Mouse (Mus musculus) frontal cortex, adult (tissue): ENCODE measurements at regions not wholly inside any gene's neighbourhood (a gene's known extent, or its start where the extent isn't known, plus 50 kb on each side); places are given as distances from the start of the nearest gene placed in this dataset.

ENCODE experiments used
- ATAC-seq: cut with Nextera tagmentation; 2 replicates; pipeline ENCODE4 v1.9.2; 2017; ENCODE audit warnings: mild to moderate bottlenecking, moderate library complexity, mixed read lengths; ENCODE audit not compliant: low TSS enrichment

DNA sequence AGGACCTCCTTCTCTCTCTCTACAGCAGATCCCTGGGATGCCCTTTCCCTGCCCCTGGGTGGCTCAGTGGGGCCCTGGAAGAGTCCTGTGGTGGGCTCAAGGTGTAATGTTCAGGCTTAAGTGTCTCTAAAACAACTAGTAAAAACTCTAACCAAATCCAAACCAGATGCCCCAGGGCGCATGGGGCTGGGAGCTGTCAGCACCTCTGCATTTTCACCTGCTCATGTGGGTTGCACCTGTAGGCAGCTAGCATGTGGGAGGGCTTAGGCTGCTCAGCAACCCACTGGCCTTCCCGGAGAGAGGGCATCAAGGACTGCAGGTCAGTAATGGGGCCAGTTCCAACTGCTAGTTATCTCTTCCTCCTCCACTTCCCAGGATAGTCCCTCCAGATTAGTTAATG, 104.8 kb upstream of the Gm12830 start:
- ATAC-seq, result no peak

DNA sequence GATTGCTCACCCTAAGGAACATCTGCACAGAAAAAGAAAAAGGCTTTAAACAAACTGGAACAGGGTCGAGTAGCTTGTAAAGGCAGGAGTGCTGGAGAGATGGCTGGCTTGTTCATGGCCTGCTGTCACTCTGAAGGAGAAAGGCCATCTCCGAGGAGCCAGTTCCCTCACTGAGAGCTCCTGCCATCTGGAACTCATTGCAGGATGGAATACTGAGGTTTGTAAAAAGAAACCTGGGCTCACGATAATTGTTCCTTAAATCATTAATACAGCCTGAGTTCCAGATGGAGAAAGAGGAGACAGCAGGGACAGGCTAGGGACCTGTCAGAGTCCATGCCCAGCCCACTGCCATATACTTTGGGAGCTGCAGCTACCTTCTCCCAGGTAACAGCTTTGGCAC, 100.8 kb upstream of the Gm12830 start:
- no peak for ATAC-seq

GRCm38 (mm10) chr4:114721386-114721785, 100.1 kb upstream of the Gm12830 start:
- no peak for ATAC-seq

GRCm38 (mm10) chr4:114728235-114729000, 93.1 kb upstream of the Gm12830 start:
- ATAC-seq, result peak; percentile 64; the same call in 1 of the 2 replicates

DNA sequence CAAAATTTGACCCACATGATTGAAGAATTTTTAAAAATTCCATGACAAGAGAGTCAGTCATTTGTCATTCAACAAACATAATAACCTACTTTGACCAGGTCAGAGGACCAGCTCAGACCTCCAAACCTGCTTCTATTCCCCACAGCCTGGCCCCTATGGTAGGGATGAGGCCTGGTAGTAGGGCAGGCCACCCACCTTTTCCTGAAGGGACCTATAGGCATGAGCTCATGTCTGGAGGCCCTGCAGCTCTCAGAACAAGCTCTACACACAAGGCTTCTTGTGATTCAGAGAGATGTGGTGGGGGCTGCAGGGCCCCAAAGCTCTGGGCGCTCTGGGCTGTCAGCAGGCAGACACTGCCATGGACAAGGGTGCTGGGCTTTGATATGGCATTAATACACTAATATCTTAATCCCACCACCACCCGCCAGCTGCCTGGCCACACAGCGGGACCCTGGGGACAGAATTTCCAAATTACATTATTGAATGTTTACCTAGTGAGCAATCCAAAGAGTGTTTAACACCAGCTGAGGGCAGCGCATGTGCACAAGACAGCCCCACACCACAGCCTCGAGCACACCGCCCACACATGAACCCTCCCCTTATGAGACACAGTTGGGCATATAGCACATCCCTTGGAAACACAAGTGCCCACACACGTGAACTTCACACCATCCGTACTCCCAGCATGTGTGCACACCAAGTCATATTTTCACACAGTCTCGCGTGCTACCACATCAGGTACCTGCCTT, 88.1 kb upstream of the Gm12830 start:
- ATAC-seq, result no peak

DNA sequence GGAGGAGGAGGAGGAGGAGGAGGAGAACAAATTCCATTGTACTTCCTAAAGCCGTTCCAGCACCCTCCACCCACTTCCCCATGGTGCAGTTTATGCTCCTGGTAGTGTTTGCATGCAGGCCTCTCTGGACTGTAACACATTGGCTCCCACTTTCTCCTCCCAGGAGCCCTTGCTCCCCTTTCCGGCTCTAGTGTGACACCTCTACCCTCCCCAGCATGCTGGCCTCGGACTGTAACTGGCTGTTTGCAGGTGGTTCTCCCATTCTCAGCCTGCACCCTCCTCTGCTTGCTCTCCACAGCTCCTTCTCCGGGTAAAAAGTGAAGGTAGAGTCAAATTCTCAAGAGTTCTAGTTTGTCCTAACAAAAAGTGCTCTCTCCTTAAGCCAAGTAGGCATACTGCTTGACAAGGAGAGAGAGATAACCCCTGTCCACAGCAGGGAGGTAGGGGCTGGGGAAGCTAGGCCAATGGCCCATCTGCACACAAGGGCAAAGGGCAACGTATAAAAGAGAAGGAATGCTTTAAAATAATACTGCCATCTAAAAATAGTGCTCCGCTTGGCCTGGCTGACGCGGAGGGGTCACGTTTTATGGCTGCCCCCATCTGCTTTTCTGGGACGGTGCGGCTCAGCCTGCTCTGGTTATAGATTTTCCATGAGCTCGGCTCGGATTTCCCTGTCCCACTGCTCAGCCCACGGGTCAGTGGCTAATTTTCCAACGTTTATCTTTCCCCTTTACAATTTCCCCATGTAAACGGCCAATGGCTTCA, 82.4 kb upstream of the Gm12830 start:
- no peak for ATAC-seq

DNA sequence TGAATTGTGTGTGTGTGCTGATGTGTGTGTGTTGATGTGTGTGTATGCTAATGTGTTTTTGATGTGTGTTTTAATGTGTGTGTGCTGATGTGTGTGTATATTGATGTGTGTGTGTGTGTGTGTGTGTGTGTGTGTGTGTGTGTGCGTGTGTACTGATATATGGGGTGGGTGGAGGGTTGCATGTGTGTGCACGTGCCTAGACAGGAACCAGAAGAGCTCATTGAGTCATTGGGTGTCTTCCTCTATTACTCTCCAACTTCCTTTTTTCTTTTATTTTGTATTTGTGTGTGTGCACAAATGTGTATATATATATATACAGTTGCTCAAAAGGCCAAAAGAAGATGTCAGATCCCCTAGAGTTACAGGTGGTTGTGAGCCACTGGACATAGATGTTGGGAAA, 73.4 kb upstream of the Gm12830 start:
- no peak for ATAC-seq

DNA sequence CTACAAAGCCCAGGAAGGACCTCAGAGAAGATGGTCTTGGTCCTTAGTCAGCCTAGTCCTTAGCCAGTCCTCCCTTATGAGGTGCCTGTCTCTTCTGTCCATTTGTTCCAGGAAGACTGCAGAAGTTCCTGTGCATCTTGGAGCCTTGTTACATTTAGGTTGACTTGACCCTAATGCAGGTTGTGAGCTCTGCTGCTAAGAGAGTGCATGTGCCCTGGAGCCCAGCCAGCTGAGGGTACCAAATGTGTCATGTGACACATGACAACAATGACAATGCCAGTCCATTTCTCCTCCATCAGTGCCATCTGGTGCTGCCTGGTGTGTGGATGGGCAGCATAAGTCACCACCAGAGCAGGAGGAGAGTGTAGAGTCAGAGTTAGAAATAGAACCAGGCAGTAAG, 61.7 kb upstream of the Gm12830 start:
- ATAC-seq, result no peak

DNA sequence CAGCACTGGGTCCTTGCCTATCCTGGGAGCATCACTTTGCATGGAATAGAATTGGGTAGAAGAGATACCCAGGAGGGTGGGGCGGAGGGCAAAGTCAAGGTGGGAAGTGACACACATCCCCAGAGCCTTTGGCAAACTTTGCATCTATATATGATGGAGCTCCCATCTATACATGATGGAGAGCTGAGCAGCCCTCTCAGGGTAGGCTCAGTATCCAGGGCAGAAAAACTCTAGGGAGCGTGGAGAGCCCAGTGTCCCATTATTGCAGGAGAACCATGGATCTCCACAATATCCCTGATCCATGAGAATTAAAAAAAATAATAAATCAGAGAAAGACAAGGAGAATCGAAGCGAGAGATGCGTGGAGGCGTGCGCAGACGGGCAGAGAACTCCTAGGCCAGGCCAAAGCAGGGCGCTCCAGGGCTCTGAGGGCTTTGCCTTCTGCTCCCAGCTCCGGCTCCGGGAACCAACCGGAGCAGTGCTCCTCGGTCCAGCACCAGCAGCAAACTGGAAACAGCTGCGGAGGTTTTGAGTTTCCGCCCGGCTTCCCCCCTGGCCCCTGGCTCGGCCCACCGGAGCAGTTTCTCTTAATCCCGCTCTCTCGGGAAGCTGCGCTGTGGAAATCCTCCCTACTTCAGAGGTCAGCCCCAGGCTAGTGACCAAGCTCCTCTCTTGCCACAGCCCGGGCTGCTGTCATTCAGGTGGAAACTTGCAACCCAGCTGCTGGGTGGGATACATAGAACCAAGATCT, 54.7 kb upstream of the Gm12830 start:
- no peak for ATAC-seq
